Mouse (Mus musculus) heart, postnatal 25 days (tissue): ENCODE data around the gene Aff3. TPM values are rescaled to one million over a fixed set of nuclear protein-coding genes. Genes with fewer than 3 reads are reported as not detected.

Source experiments
- DNase-seq: peaks from one replicate; pipeline ENCODE4 v3.0.0; 2022; ENCODE audit warnings: low spot score
- intact Hi-C: fragments of 180-260 bp; cut with DNase I; formaldehyde crosslinking; loops from one replicate; pipeline ENCODE4 v1.15.1; 2025
- total RNA-seq, 2 experiments: library from RNA; stranded (reverse); gene quantifications; 2 replicates each; pipeline ENCODE4 v1.2.3; 2021

Aff3 gene
- total RNA-seq, 2 experiments from 2014 or later, result 1.8 to 3.4 TPM

- intact Hi-C loops, result no loop called here
- DNase-seq, result no peak
These were observed 44.4 kb downstream of the Aff3 start for GRCm38 (mm10) chr1:38620401-38620800.

GRCm38 (mm10) chr1:38606741-38607140, 58.0 kb downstream of the Aff3 start:
- intact Hi-C loops, result no loop called here
- DNase-seq, result no peak

- intact Hi-C loops, result no loop called here
- DNase-seq, result no peak
These were observed 59.3 kb downstream of the Aff3 start for GRCm38 (mm10) chr1:38605426-38605825.

- no peak for DNase-seq
- intact Hi-C loops, result no loop called here
These were observed 60.1 kb downstream of the Aff3 start for GRCm38 (mm10) chr1:38604611-38605010.

- DNase-seq, result peak; percentile 14
- intact Hi-C loops, result no loop called here
These were observed 62.8 kb downstream of the Aff3 start for GRCm38 (mm10) chr1:38601802-38602508.

GRCm38 (mm10) chr1:38595311-38595710, 69.4 kb downstream of the Aff3 start:
- DNase-seq, result no peak
- intact Hi-C loops, result no loop called here

GRCm38 (mm10) chr1:38594766-38595165, 70.0 kb downstream of the Aff3 start:
- DNase-seq, result no peak
- intact Hi-C loops, result no loop called here

GRCm38 (mm10) chr1:38591194-38591593, 73.6 kb downstream of the Aff3 start:
- intact Hi-C loops, result no loop called here
- DNase-seq, result no peak

GRCm38 (mm10) chr1:38588741-38589140, 76.0 kb downstream of the Aff3 start:
- DNase-seq, result no peak
- intact Hi-C loops, result no loop called here

GRCm38 (mm10) chr1:38582328-38582727, 82.4 kb downstream of the Aff3 start:
- DNase-seq, result no peak
- intact Hi-C loops, result no loop called here

GRCm38 (mm10) chr1:38580572-38580971, 84.2 kb downstream of the Aff3 start:
- intact Hi-C loops, result no loop called here
- DNase-seq, result no peak

- intact Hi-C loops, result no loop called here
- no peak for DNase-seq
These were observed 86.4 kb downstream of the Aff3 start for GRCm38 (mm10) chr1:38578339-38578738.

GRCm38 (mm10) chr1:38567791-38568190, 97.0 kb downstream of the Aff3 start:
- intact Hi-C loops, result loop anchor here (10.0 kb wide), 1 partner anchor 383 kb away; no protein-coding TSS in a partner anchor

GRCm38 (mm10) chr1:38566101-38566678, 98.6 kb downstream of the Aff3 start:
- intact Hi-C loops, result loop anchor here (10.0 kb wide), 1 partner anchor 381 kb away; no protein-coding TSS in a partner anchor

More at GRCm38 (mm10) chr1:38567791-38568190, 97.0 kb downstream of the Aff3 start:
- DNase-seq, result no peak

GRCm38 (mm10) chr1:38565295-38565777, 99.4 kb downstream of the Aff3 start:
- intact Hi-C loops, result loop anchor here (10.0 kb wide), 1 partner anchor 381 kb away; no protein-coding TSS in a partner anchor
- DNase-seq, result no peak

More at GRCm38 (mm10) chr1:38566101-38566678, 98.6 kb downstream of the Aff3 start:
- DNase-seq, result no peak

- no peak for DNase-seq
- intact Hi-C loops, result loop anchor here (5.0 to 10.0 kb wide), 2 partner anchors 170 to 378 kb away; no protein-coding TSS in a partner anchor
These were observed 102.2 kb downstream of the Aff3 start for GRCm38 (mm10) chr1:38562397-38563199.

GRCm38 (mm10) chr1:38561331-38561730, 103.4 kb downstream of the Aff3 start:
- intact Hi-C loops, result loop anchor here (5.0 to 10.0 kb wide), 2 partner anchors 169 to 377 kb away; no protein-coding TSS in a partner anchor
- no peak for DNase-seq

- no peak for DNase-seq
- intact Hi-C loops, result loop anchor here (5.0 to 10.0 kb wide), 2 partner anchors 168 to 376 kb away; no protein-coding TSS in a partner anchor
These were observed 104.1 kb downstream of the Aff3 start for GRCm38 (mm10) chr1:38560666-38561065.

GRCm38 (mm10) chr1:38557615-38558014, 107.1 kb downstream of the Aff3 start:
- DNase-seq, result no peak
- intact Hi-C loops, result no loop called here

- DNase-seq, result no peak
- intact Hi-C loops, result no loop called here
These were observed 110.2 kb downstream of the Aff3 start for GRCm38 (mm10) chr1:38554546-38554945.
